Mouse (Mus musculus) hindbrain, embryonic 13.5 days (tissue): Measurements from ENCODE around the gene Dok3. TPM values are rescaled to one million over a fixed set of nuclear protein-coding genes. Genes with fewer than 3 reads are reported as not detected.

ENCODE experiments used
- ATAC-seq: fragments of 200-750 bp; cut with Nextera tagmentation; 2 replicates; pipeline ENCODE4 v1.8.0; 2017; ENCODE audit warnings: moderate TSS enrichment; ENCODE audit not compliant: low FRiP score
- H3K27ac ChIP-seq: fragments of 300-500 bp; sonication (generic); 2 replicates; pipeline ENCODE4 v1.5.1; 2015; ENCODE audit warnings: inconsistent platforms, mild to moderate bottlenecking, moderate library complexity
- H3K27me3 ChIP-seq: fragments of 300-500 bp; sonication (generic); 2 replicates; pipeline ENCODE4 v1.6.1; 2015; ENCODE audit warnings: mild to moderate bottlenecking, inconsistent platforms
- H3K36me3 ChIP-seq: fragments of 300-500 bp; sonication (generic); 2 replicates; pipeline ENCODE4 v1.6.1; 2015; ENCODE audit warnings: mild to moderate bottlenecking, inconsistent platforms
- H3K4me1 ChIP-seq: fragments of 300-500 bp; sonication (generic); replicated peaks from 2 replicates; pipeline ENCODE4 v1.6.1; 2015; ENCODE audit warnings: inconsistent platforms
- H3K4me2 ChIP-seq: fragments of 300-500 bp; sonication (generic); 2 replicates; pipeline ENCODE4 v1.6.1; 2015; ENCODE audit warnings: inconsistent platforms, mild to moderate bottlenecking, moderate library complexity
- H3K4me3 ChIP-seq: fragments of 300-500 bp; sonication (generic); 2 replicates; pipeline ENCODE4 v1.5.1; 2015; ENCODE audit warnings: mild to moderate bottlenecking, inconsistent platforms
- H3K9ac ChIP-seq: fragments of 300-500 bp; sonication (generic); 2 replicates; pipeline ENCODE4 v1.6.1; 2015; ENCODE audit warnings: mild to moderate bottlenecking, inconsistent platforms
- H3K9me3 ChIP-seq: fragments of 300-500 bp; sonication (generic); 2 replicates; pipeline ENCODE4 v1.6.1; 2016; ENCODE audit warnings: inconsistent platforms
- WGBS: fragments of 180-500 bp; shearing (Covaris S2); methylation state at CpG from one replicate; pipeline ENCODE4 v1.1.7; 2015; 5-methylcytosine and 5-hydroxymethylcytosine counted together
- microRNA-seq: library from miRNA; unstranded; fragments of <30 nt; microRNA quantifications from one replicate; pipeline ENCODE4, GENCODE M21; 2016
- polyA plus RNA-seq: library from polyadenylated mRNA; unstranded; fragments of >200 nt; fragmentation: Nextera tagmentation; extraction: Ambion mirVana; gene quantifications from 2 replicates; pipeline ENCODE4 v1.2.1, GENCODE M21; 2015

Dok3 gene
- polyA plus RNA-seq, 1 experiment from 2014 or later, result 4.1 TPM

DNA sequence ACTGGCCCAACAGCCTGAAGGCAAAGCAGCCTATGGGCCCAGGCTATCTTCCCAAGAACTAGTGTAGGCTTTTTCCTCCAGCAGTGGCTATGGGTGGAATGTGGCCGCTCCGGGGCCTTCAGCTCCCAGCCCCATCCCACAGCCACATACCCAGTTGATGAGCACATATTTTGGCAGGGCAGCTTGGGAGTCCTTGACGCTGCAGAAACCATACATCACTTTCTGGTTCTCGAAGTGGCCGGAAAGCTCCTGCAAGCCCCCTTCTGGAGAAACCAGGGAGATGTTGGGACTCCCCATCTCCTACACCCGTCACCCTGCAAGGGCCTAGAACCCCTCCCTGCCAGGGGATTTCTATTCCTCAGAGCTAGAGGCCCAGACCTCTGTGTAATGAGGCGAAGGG is 46.6 kb downstream of the Dok3 start:
- Histone ChIP-seq H3K27ac (peak overlapping the region; percentile 100), H3K9me3 (no peaks in the 10 kb centered on the region), H3K4me1 (peaks cover 57% of the 10 kb centered on the region), H3K4me2 (peak overlapping the region; percentile 99), H3K27me3 (no peaks in the 10 kb centered on the region), H3K36me3 (peaks cover 61% of the 10 kb centered on the region), H3K4me3 (peak overlapping the region; percentile 100), H3K9ac (peak overlapping the region; percentile 100)
- 72% methylated on average over 7 of the region's 7 CpGs for WGBS
- no peak for ATAC-seq

DNA sequence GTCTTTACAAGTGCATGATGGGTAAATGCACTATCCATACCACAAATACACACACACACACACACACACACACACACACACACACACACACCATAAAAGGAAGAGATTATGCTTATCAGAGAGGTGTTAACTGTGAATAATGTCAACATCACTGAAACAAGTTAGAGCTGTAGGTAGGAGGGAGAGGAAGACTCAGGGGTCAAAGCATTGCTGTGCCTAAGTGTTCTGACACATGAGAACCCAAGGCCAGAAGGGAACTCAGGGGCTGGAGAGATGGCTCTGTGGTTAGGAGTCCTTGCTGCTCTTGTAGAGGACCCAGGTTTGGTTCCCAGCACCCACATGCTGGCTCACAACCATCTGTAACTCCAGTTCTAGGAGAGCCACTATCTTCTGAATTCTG is 49.2 kb downstream of the Dok3 start:
- Histone ChIP-seq H3K9ac (no peak overlapping the region), H3K4me1 (peaks cover 57% of the 10 kb centered on the region)
- ATAC-seq, result no peak

DNA sequence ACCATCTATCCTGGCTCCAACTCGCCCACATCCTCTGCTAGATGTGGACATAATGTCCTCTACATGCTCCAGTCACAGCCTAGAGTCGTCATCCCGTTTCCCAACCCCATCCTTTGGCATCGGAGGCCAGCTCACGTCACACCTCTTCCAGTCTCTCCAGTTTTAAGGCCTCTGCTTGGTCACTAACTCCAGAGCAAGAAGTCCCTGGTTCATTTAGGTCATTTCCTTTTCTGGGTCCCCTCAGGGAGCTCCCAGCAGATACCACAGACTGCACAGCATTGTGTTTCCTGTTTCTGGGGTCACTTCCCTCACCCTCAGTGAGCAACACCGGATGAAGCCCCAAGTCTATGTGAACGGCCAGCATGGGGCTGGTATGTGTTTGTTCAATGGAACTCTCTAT is 50.1 kb downstream of the Dok3 start:
- Histone ChIP-seq H3K36me3 (peaks cover 91% of the 10 kb centered on the region), H3K9me3 (no peaks in the 10 kb centered on the region), H3K9ac (peak overlapping the region; percentile 13; the same call in 1 of the 2 replicates), H3K4me1 (peaks cover 57% of the 10 kb centered on the region), H3K27me3 (no peaks in the 10 kb centered on the region), H3K27ac (0 out of 2 replicates have a peak overlapping the region, but pooled peaks have one; percentile 30), H3K4me2 (no peak overlapping the region), H3K4me3 (no peak overlapping the region)
- ATAC-seq, result no peak
- WGBS, result 82% methylated on average over 7 of the region's 7 CpGs

More for the DNA sequence above, 49.2 kb downstream of the Dok3 start:
- Histone ChIP-seq H3K9me3 (no peaks in the 10 kb centered on the region), H3K4me2 (no peak overlapping the region), H3K27me3 (no peaks in the 10 kb centered on the region), H3K4me3 (no peak overlapping the region), H3K36me3 (peaks cover 82% of the 10 kb centered on the region), H3K27ac (no peak overlapping the region)

DNA sequence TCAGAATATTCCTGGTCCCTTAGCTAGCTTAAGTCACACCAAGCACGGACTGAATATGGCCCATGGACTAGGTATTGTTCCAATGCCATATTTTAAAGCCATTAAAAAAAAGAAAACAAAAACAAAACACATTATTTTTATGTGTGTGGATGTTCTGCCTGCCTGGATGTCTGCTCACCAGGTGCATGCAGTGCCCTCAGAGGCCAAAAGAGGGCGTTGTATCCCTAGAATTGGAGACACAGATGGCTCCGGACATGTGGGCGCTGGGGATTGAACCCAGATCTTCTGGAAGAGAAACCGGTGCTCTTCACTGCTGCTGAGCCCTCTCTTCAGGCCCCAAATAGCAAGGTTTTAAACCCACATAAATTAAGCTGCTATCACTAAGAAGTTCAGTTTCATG is 51.1 kb downstream of the Dok3 start:
- Histone ChIP-seq H3K27ac (no peak overlapping the region), H3K9ac (no peak overlapping the region), H3K4me1 (peaks cover 57% of the 10 kb centered on the region), H3K4me2 (no peak overlapping the region), H3K36me3 (peaks cover 96% of the 10 kb centered on the region), H3K27me3 (no peaks in the 10 kb centered on the region), H3K9me3 (no peaks in the 10 kb centered on the region), H3K4me3 (no peak overlapping the region)
- ATAC-seq, result no peak
- WGBS, result 52% methylated on average over 5 of the region's 5 CpGs

DNA sequence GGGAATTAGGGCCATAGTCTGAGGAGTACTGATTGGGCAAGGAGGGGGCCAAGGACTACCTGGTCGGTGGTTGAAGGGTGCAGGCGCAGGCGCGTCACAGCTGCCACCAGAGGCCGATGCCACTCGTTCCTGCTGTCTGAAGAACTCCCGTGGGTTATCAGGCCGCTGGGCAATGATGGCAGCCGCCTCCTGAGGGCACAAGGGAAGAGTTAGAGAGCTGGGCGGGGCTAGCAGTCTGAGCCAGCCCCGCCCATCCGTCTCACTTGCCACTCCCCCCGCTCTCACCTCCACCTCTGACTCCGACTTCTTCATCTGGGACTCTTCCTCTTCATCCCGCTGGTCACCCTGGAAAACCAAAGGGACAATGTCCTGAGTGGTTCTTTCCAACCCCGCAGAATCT is 51.6 kb downstream of the Dok3 start:
- Histone ChIP-seq H3K4me3 (no peak overlapping the region), H3K4me1 (peaks cover 57% of the 10 kb centered on the region), H3K36me3 (peaks cover 91% of the 10 kb centered on the region), H3K9me3 (no peaks in the 10 kb centered on the region), H3K27ac (no peak overlapping the region), H3K4me2 (no peak overlapping the region), H3K9ac (no peak overlapping the region), H3K27me3 (no peaks in the 10 kb centered on the region)
- no peak for ATAC-seq
- 78% methylated on average over 16 of the region's 16 CpGs for WGBS

DNA sequence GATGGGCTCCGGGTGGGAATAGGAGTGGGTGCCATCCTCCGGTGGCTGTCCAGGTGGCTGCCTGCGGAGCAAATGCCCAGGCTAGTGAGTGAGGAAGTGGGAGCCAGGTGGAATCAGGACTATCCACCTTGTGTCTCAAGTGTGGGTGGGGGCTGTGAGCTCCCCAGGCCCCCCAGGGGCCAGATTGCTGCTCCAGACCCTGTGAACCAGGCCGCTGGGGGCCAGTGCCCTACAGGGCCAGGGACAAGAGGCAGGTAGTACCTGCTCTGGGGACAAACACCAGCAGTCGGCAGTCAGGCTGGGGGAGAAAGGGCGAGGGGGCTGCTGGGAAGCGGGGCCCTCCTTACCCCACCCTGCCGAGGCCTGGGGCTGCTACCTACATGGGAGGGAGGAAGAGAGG is 52.8 kb downstream of the Dok3 start:
- Histone ChIP-seq H3K36me3 (peaks cover 78% of the 10 kb centered on the region), H3K27ac (peak overlapping the region; percentile 73), H3K9ac (peak overlapping the region; percentile 39; the same call in 1 of the 2 replicates), H3K27me3 (no peaks in the 10 kb centered on the region), H3K4me1 (peaks cover 62% of the 10 kb centered on the region), H3K4me3 (no peak overlapping the region), H3K4me2 (no peak overlapping the region), H3K9me3 (no peaks in the 10 kb centered on the region)
- ATAC-seq, result no peak
- 91% methylated on average over 8 of the region's 8 CpGs for WGBS

DNA sequence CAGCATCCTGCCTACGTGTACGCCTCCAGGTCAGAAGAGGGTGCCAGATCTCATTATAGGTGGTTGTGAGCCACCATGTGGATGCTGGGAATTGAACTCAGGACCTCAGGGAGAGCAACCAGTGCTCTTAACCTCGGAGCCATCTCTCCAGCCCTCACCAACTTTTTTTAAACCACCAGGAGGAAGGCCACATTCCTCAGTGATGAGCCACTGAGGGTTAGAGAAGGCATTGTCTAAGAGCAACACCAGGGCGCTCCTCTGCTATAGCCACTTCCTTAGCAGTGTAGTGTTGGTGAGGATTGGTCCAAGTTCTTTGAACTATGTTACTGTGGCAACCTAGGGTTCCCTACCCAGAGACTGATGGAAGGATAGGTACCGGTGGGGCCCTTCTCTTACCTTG is 53.3 kb downstream of the Dok3 start:
- no peak for ATAC-seq
- 84% methylated on average over 5 of the region's 5 CpGs for WGBS
- Histone ChIP-seq H3K27me3 (no peaks in the 10 kb centered on the region), H3K9ac (peak overlapping the region; percentile 9; the same call in 1 of the 2 replicates), H3K4me2 (no peak overlapping the region), H3K27ac (peak overlapping the region; percentile 73), H3K4me3 (no peak overlapping the region), H3K4me1 (peaks cover 67% of the 10 kb centered on the region), H3K9me3 (no peaks in the 10 kb centered on the region), H3K36me3 (peaks cover 73% of the 10 kb centered on the region)

DNA sequence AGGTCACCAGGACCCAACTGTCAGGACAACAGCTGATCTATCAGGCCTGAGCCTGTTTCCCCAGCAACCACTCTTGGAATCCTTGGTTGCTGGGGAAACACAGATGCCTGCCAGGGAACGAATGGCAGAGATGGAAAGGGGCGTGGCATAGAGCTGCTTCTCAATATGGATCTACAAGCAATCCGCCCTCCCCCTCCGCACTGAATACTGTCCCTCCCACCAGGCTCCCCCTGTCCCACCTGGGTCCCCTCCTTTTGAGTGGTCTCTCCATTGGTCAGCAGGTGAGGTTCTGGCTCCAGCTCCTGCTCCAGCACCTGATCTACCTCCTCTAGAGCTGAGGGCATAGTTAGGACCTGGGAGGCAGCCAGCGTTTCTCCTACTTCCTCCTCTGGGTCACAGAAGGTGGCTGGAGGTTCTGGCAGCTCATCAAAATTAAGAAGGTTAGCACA is 54.5 kb downstream of the Dok3 start:
- Histone ChIP-seq H3K4me3 (no peak overlapping the region), H3K36me3 (peaks cover 62% of the 10 kb centered on the region), H3K9me3 (no peaks in the 10 kb centered on the region), H3K4me2 (peak overlapping the region; percentile 10; the same call in 1 of the 2 replicates), H3K9ac (peak overlapping the region; percentile 9), H3K4me1 (peaks cover 78% of the 10 kb centered on the region), H3K27me3 (no peaks in the 10 kb centered on the region), H3K27ac (peak overlapping the region; percentile 73)
- ATAC-seq, result no peak
- 17% methylated on average over 5 of the region's 5 CpGs for WGBS

DNA sequence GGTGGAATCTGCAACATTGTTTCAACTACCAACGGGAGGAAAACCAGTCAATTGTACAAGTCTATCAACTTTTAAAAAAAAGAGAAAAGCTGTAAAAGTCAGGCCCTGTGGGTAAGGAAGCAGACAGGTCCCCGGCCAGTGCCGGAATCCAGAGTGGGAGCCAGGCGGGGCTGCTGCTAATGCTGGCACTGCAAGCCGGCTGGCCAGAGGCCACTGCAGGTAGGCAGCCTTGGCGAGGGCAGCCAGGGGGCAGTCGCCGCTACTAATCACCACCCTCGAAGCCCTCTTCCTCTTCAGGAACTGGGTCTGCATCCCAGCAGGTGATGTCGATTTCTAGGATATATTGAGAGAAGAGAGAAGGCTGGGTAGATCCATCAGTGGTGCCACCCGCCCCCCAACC is 55.1 kb downstream of the Dok3 start:
- no peaks in the 10 kb centered on the region for H3K9me3 ChIP-seq
- WGBS, result 59% methylated on average over 11 of the region's 11 CpGs
- 0 out of 2 replicates have a peak overlapping the region, but pooled peaks have one; percentile 4 for H3K4me3 ChIP-seq
- H3K4me2 ChIP-seq, result 0 out of 2 replicates have a peak overlapping the region, but pooled peaks have one; percentile 2
- H3K27me3 ChIP-seq, result no peaks in the 10 kb centered on the region
- H3K9ac ChIP-seq, result peak overlapping the region; percentile 5; the same call in 1 of the 2 replicates
- H3K4me1 ChIP-seq, result peaks cover 84% of the 10 kb centered on the region
- H3K36me3 ChIP-seq, result peaks cover 55% of the 10 kb centered on the region
- H3K27ac ChIP-seq, result peak overlapping the region; percentile 73
- ATAC-seq, result no peak

Small RNA genes within 50 kb of the gene (microRNA-seq; reads per million reads assigned to microRNA genes)
- gene Mir6944 (81.2 reads per million, percentile 47 among the genes with 10 or more reads in this experiment), gene Mir6945 (1.2 reads per million)

Other genes starting within 250 kb of the Dok3 start
- gene Prelid1, start 208.8 kb downstream of the Dok3 start, polyA plus RNA-seq, result 300 and 307 TPM in 2 replicates
- 95.9 and 102 TPM in 2 replicates for gene Rab24, start 207.3 kb downstream of the Dok3 start, polyA plus RNA-seq
- 12.1 and 12.4 TPM in 2 replicates for gene Mxd3, start 199.5 kb downstream of the Dok3 start, polyA plus RNA-seq
- 55.2 and 57.1 TPM in 2 replicates for gene Lman2, start 166.5 kb downstream of the Dok3 start, polyA plus RNA-seq
- 0.21 and 0.29 TPM in 2 replicates for gene Rgs14, start 159.6 kb downstream of the Dok3 start, polyA plus RNA-seq
- gene Slc34a1, start 131.1 kb downstream of the Dok3 start, polyA plus RNA-seq, result not detected in 2 replicates
- gene Pfn3, start 114.1 kb downstream of the Dok3 start, polyA plus RNA-seq, result 0.80 TPM in 1 of 2 replicates, not detected in the other
- not detected in 2 replicates for gene F12, start 102.5 kb downstream of the Dok3 start, polyA plus RNA-seq
- 27.7 and 31.3 TPM in 2 replicates for gene Grk6, start 84.2 kb downstream of the Dok3 start, polyA plus RNA-seq
- gene Prr7, start 65.0 kb downstream of the Dok3 start, polyA plus RNA-seq, result 2.6 and 3.2 TPM in 2 replicates
- gene Dbn1, start 41.2 kb downstream of the Dok3 start, polyA plus RNA-seq, result 615 and 625 TPM in 2 replicates
- 141 and 146 TPM in 2 replicates for gene Pdlim7, start 15.6 kb downstream of the Dok3 start, polyA plus RNA-seq
- gene Ddx41, start 7.4 kb upstream of the Dok3 start, polyA plus RNA-seq, result 55.6 and 55.9 TPM in 2 replicates
- gene Fam193b, start 41.8 kb upstream of the Dok3 start, polyA plus RNA-seq, result 57.0 and 57.1 TPM in 2 replicates
- 112 and 114 TPM in 2 replicates for gene Tmed9, start 44.4 kb upstream of the Dok3 start, polyA plus RNA-seq
- 44.8 and 49.8 TPM in 2 replicates for gene B4galt7, start 70.6 kb upstream of the Dok3 start, polyA plus RNA-seq
- gene Caml, start 93.7 kb upstream of the Dok3 start, polyA plus RNA-seq, result 101 and 105 TPM in 2 replicates
- 29.6 and 30.6 TPM in 2 replicates for gene Ddx46, start 105.7 kb upstream of the Dok3 start, polyA plus RNA-seq
- 67.5 and 70.8 TPM in 2 replicates for gene B230219D22Rik, start 163.8 kb upstream of the Dok3 start, polyA plus RNA-seq
- gene Txndc15, start 185.4 kb upstream of the Dok3 start, polyA plus RNA-seq, result 141 and 142 TPM in 2 replicates
- gene Pcbd2, start 198.1 kb upstream of the Dok3 start, polyA plus RNA-seq, result 23.3 and 26.0 TPM in 2 replicates